Mouse (Mus musculus): ENCODE results near the gene Ly6g5b.

The Ly6g5b gene

DNA sequence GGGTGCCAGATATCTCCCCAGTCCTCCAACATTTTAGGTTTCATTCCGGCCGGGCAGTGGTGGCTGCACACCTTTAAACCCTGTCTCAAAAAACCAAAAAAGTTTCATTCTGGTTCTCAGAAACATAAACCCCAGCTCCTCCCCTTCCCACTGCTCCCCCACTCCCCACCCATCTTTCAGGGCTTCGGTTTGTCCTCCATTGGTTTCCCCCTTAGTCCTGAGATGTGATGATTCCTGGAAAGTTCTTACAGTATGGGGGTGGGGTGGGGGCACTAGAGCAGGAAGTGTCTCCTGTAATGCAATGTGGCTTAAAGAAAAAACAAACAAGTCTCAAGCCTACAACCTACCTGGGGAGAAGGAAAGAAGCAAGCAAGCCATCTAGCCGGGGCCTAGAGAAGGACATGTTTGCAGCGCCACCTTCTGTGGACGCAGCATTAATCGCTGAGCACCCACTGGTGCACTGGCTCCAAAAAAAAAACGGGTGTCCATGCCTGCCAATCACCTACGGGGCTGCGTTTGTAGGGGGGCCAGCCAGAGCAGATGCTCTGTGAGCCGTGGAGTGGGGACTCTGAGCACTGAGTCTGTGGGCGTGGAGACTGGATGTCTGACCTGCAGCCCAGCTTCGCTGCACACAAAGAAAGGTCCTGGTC lies 9.4 kb downstream of the Ly6g5b start:
- DNase-seq (ENCODE audit: low read depth, low spot score), result no peak

DNA sequence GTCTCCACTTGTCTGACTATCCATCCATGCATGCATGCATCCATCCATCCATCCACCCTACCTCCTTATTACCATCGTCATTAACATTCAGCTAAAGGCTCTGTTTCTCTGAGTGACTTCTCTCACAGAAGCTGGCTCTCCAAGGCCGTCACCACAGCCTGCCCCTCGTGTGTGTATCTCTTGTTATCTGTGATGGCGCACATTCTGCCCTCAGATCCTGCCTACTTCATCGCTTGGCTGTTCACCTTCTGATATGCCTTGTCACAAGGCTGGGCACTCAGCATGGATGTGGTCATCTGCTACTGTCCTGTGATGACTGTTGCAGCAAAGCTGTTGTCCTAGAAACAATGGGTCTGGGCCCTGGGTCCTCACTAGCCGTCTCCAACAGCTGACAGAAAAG lies 10.5 kb downstream of the Ly6g5b start:
- DNase-seq (ENCODE audit: low read depth, low spot score), result no peak

DNA sequence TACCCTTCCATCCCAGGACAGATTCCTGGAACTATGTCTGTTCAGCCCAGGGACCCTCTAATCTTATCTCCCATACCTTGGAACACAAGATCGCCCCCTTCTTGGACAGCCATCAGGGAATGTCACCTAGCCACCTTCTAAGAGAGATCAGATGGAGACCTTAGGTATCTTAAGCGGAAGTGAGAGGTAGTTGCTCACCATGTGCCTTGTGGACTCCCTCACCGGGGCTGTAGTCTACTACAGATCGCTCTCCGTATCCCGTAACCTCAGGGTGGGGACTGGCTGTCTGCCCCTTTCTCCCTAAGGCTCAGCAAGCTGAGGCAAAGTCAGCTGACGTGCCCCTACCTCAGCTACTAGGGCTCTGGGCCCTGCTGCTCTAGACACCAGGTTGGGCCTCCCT lies 11.1 kb downstream of the Ly6g5b start:
- DNase-seq (ENCODE audit: low read depth, low spot score), result no peak

DNA sequence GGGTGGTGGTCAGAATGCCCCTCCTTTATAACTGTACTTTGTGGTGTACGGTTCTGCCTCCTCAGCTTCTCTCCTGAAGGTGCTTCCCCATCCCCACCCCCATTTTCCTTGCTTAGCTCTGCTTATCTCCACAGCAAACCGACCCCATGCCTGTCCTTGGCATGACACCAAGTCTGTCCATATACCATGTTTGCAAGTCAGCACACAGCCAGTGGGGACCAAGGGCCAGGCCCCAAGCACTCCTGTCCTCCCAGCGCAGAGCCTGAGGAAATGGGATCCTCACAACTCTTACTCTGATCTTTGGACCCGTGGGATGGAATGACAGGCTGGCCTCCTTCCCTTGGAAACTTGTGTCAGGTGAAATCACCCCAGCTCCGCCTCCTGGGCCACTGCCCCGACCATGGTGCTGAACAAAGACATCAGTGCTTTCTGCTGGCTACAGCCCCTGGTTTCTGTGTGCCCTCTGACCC lies 12.0 kb downstream of the Ly6g5b start:
- no peak for DNase-seq (ENCODE audit: low read depth, low spot score)

DNA sequence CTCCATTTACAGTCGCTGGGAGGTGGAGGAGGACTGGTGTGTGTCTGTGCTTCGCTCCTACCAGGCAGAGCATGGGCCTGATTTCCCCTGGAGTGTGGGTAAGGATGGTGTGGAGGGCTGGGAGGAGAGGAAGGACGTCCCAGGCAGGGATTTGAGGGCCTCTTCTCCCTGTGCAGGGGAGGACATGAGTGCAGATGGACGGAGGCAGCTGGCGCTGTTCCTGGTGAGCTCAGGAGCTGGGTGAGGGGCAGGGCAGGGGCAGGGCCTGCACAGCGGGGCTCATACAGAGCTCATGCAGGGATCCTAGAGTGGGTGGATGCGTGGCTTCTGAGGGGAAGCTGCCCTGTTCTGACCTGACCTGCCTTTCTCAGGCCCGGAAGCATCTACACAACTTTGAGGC lies 12.9 kb downstream of the Ly6g5b start:
- no peak for DNase-seq (ENCODE audit: low read depth, low spot score)

DNA sequence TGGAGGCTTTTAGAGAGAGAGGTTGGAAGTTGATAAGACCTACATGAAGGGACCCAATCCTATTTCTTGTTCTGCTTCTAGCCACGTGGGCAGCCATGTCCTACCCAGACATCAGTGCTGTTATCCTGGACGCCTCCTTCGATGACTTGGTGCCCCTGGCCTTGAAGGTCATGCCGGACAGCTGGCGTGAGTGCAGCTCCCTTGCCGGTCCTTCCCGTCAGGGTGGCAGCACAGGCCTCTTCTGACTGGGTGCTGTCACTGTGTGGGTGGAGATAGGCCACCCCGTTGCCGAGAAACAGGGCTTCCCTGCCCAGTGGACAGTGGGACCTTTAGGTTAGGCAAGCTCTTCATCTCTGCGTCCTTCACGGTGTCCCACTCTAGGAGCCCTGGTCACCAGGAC lies 14.1 kb downstream of the Ly6g5b start:
- no peak for DNase-seq (ENCODE audit: low read depth, low spot score)

DNA sequence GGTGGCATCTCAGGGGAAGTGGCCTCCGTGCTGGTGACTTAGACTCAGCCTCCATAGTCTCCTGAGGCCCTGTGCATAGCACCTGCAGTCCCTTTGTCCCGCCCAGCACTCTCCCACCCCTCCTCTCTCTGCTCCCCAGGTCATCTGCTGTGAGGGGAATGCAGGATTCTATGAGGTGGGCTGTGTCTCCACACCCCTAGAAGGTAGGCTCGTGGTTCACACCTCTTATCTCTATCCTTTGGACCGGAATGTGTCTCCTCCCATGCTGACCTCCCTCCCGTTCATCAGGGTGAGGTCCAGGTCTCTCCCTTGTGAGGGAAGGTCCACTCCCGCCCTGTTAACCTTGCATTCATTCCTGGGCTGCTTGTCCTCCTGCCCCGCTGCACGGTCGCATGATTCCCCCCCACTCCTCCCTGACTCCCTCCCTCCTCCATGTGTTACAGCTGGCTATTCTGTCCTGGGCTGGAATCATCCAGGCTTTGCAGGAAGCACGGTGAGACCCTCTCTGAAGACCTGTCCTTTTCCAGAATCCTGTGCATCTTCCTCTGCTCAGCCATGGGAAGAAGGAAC lies 14.9 kb downstream of the Ly6g5b start:
- no peak for DNase-seq (ENCODE audit: low read depth, low spot score)

DNA sequence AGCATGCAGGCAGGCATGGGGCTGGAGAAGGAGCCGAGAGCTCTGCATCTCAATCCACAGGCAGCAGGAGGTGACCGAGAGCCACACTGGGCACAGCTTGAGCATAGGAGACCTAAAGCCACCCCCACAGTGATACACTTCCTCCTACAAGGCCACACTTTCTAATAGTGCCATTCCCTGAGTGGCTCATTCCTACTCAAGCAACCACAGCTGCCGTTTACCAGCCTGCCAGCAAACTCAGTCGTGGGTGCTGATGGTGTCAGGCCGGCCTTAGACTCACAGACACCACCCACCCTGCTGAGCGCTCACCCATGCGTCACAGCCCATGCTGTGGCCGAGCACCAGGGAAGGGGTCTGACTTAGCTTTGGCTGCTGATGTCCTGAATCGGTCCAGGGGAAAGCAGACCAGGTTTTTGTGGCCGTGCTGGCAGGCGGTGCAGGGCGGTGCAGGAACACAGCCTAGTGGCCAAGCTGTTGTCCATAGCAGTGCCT lies 18.0 kb downstream of the Ly6g5b start:
- no peak for DNase-seq (ENCODE audit: low read depth, low spot score)

DNA sequence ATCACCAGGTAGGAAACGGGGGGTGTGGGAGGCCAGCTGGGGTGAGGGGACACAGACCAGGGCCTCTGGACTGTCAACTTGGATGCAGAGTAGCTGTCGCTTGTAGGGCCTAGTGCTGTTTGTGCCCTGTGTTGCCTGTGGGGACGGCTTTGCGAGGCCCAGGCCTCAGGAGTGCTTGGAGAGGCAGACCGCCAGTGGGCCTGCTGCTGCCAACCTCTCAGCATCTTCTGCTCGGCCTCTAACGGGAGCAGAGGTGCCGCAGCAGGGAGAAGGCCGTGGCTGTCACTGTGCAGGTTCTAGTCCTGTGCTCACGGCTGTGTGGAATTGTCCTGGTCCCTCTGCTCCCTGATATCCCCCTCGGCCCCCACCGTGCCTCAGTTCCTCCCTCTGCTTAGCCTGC lies 18.6 kb downstream of the Ly6g5b start:
- DNase-seq (ENCODE audit: low read depth, low spot score), result no peak

DNA sequence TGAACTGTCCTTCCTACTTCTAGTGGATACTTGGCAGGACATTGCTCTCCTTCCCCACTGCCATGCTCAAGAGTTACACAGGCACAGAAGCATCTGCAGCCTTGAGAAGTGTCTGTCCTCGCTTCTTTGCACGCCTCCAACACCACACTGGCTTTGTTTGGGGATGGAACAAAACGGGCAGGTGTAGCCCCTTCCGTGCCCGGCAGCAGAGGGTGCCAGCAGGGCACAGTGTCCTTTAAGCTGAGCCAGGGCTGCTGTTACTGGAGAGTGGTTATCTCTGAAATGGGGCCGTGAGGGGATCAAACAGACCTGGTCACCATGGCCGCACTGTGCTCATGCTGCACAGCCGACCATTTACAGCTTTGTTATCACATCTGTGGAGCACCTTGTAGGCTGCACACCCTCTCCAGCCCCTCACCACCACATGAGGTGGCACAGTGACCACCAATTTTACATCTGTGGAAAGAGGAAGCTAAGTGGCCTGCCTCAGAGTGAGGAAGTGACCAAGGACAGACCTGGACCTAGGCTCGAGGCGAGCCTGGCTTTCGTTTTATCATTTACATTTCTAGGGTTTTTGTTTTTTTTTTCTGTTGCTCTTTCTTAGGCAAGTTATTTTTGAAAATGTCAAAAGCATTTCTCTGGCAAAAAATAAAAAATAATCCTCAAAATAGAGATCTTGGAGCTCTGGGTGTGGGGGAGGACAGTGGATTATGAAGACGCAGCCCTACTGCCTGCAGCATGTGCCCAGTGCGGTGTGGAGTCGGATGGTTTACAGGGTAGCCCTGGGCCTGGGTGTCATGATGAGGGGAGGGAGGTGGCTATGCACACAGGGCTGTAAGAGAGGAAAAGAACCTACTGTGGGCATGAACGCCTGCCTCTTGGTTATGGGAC lies 20.5 kb downstream of the Ly6g5b start:
- DNase-seq (ENCODE audit: low read depth, low spot score), result no peak

DNA sequence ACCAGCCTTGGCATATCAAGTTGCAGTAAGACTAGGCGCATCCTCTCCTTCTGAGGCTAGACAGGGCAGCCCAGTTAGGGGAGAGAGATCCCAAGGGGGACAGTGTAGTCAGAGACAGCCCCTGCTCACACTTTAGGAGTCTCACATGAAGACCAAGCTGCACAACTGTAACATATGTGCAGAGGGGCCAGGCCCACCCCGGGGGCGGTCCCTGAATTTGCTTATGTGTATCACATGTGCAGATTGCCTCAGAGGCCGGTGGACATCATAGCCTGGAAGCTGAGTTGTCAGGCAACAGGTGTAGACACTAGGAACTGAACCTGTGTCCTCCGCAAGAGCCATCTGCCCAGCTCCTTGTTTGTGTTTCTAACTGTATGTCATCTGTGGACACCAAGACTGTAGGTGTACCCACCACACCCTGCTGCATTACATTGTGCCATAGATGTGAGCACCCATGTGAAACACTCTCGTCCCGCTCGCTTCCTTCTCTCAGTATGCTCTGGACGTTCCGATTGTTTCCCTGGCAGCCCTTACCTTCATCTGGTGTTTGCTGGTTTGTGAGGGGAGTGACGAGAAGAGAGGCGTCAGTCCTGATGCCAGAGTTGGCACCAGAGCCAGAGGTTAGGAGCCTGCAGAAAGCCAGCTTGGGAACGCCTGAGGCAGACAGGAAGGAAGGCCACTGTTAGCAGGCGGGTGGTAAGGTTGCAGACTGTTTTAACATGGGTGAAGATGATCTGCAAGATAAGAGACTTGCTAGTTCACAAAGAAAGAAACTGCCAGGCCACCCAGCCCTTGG lies 22.6 kb downstream of the Ly6g5b start:
- DNase-seq (ENCODE audit: low read depth, low spot score), result no peak

DNA sequence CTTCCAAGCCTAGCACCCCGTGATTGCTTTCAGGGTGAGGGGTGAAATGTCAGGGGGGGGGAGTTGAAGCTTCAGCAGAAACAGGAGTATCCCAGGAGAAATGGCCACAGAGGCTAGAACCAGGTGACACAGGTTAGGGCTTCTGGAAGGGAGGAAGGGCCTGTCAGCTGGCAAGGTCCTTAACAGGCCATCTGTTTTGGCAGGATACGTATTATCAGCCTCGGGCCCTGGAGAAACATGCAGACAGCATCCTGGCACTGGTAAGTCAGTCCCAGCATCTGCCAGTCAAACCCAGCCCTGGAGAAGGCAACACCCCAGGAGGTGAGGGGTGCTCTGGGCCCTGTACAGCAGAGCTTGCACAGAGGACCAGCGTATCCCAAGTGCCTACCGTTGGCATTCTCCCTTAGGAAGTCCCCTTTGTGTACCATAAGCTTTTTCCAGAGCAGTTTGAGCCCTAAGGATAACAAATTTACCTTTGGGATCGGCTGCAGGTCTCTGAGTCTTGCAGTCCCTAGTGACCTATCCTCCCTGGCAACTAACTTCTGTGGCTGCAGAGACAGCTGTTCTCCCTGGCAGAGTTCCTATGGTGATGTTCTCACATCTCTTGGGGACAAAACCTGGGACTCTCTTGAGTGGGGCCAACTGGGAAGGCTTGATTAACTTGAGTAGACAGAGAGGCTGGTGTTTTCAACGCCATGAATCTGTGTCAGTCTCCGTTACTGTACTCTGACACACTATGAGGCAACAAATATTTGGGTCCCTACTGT lies 24.9 kb downstream of the Ly6g5b start:
- no peak for DNase-seq (ENCODE audit: low read depth, low spot score)

DNA sequence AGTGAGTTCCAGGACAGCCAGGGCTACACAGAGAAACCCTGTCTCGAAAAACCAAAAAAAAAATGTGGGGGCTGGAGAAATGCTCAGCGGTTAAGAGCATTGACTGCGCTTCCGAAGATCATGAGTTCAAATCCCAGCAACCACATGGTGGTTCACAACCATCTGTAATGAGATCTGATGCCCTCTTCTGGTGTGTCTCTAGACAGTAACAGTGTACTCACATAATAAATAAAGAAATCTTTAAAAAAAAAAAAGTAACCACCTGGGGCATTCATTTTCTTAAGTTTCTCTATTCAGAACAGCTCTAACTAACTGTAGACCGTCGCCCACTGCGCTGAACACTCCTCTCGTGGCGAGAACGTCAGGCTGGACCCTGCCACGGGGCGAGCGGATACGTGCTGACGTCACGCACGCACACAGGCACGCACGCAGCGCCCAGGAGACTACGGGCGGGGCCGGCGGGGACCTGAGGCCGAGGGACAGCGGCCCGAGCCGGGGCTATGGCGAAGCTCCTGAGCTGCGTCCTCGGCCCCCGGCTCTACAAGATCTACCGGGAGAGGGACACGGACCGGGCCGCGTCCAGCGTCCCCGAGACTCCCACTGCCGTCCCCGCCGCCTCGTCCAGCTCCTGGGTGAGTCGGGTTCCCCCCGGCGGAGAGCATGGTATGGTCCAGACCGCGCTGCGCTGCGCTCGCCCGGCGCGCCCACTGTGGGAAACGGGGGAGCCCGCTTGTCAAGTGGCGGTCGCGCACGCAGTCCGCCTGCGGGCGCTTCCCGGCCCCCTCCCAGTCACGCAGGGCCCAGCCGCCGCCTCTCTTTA lies 26.2 kb downstream of the Ly6g5b start, which contains the start of gene Abhd16a:
Gene Abhd16a (plus strand): TSS at position 439 of the 820 bp plus-strand sequence.
- peak; percentile 88 for DNase-seq (ENCODE audit: low read depth, low spot score)

DNA sequence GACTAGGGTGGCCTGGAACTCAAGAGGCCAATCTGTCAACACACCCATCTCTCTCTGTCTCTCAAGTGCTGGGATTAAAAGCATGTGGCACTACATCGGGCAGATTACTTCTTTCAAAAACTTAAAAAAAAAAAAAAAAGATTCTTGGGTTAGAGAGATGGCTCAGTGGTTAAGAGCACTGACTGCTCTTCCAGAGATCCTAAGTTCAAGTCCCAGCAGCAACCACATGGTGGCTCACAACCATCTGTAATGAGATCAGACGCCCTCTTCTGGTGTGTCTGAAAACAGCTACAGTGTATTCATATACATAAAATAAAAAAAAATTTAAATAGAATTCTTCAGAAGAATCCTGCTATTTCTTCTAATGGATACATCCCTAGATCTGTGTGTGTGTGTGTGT lies 27.1 kb downstream of the Ly6g5b start:
- DNase-seq (ENCODE audit: low read depth, low spot score), result no peak

DNA sequence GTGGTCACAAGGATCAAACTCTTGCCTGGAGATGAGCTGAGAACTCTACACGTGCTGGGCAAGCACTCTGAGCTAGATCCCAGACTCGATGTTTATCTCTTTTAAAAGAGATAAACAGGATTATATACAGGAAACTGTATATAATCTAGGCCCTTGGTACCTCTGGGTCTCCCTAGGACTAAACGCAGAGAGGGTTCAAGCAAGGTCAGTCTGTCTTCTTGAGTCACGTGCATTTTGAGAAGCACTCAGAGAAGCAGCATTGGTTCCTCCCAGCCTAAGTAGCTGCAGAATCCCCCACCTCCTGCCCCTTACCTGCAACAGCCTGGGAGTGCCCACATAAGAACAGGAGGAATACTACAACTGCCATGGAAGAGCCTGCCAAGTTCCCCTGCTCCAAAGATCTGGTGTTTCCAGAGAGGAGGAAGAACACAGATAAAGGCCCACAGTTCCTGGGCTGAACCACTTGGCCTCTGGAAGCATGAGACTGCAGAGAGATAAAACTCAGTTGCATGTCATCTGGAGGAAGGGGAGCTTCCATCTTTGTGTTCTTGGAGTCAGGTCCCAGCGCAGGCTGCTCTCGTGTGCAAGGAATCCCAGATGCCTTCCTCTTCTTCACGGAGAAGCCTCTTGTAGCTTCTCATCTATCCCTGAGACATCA lies 29.9 kb downstream of the Ly6g5b start, which contains the start of gene Ly6g6f:
Gene Ly6g6f (minus strand): TSS at position 403 of the 658 bp plus-strand sequence.
- DNase-seq (ENCODE audit: low read depth, low spot score), result no peak

DNA sequence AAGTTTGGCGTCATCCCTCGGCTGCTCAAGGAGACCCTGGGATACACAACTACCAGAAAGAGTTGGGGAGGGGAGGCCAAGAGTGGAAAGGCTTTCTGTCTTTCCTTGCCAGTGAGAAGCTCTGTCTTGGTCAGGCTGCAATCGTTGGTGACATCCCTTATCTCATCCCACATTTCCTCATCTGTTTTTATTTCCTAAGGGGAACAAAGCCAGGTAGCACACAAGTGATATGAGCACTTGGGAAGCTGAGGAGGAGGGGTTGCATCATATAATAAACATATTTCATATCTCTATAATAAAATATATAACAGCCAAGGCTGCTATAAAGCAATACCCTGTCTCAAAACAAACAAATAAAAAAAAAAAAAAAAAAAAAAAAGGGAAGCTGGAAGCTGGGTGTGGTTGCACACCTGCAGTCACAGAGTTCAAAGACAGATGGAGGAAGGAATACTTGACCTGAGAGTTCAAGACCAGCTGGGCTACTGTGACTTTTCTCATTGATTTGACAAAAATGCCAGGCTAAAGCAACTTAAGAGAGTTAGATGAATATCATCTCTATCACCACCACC lies 31.2 kb downstream of the Ly6g5b start:
- no peak for DNase-seq (ENCODE audit: low read depth, low spot score)

DNA sequence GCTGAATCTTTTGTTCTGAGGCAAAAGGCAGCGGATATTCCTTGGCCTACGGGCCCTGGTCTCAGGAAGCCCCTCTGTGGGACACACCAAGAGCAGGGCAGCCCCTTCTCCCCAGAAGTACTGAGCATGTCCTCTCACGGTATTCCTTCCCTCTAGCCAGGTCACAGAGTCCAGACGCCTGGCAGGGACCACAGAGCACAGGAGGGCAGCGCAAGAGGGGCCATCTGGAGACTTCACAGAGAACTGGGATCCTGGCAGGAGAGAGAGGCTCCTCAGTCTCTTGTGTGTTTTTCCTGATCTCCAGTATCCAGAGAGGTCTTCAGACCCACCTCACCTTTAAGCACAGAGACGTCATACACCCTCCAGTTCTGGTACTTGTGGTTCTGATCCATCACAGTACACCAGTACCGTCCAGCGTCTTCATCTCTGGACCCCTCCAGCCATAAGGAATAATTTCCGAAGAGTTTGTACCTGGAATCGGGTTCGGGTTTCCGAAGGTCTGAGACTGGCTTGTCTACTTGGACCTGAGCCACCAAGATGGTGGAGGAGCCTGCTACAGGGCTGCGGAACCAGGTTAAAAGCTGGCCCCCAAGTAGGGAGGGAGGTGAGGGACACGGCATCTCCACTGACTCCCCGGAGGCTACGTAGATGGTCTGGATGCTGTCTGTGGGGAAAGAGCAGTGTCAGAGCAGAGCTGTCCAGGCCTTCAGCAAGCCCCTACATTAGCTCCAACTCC lies 32.2 kb downstream of the Ly6g5b start:
- DNase-seq (ENCODE audit: low read depth, low spot score), result no peak

DNA sequence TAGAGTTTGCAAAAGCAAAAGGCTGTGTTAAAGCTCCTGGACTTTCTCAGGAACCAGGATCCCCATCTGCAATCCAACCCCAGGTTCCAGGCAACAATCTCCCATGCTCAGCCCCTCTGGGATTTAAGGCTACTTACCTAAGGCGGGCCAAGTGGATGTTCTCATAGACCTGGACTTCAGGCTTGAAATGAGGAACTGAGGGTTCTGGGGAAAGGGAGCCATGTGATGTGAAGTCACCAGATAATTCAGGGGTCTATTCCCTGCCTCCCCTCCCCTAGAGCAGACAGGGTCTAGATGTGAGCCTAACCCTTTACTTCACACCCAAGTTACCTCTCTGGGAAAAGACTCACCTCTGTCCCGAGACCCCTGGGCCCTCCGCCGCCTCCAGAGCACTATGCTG lies 34.5 kb downstream of the Ly6g5b start:
- DNase-seq (ENCODE audit: low read depth, low spot score), result no peak
